Mouse (Mus musculus): ENCODE measurements around the gene Rabl2.

DNA sequence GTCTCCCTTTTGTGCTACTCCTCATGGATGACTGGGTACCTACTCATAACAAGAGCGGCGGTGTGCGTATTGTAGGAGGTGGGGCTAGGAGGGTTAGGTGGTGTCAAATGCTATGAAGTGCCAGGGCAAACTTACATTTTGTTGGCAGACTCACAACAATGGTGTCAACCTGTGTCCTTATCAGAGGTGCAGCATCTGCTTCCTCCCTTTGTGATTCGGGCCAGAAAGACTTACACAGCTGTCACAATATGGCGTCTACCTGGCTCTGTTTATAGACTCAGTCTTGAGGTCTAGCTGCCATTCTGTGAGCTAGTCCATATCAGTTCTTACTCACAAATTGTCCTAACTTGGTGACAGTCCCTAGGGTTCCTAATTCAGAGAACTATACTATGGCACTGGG is 6.6 kb downstream of the Rabl2 start:
- TF ChIP-seq CEBPB (IDR thresholded peaks at IDR 0.05; ENCODE audit: low read depth) (no peak), USF1 (IDR thresholded peaks at IDR 0.05; ENCODE audit: low read depth) (no peak)

All from C2C12 (cell line).